Mouse (Mus musculus) neural tube, embryonic 13.5 days (tissue): ENCODE results near the gene Prtg. TPM values are rescaled to one million over a fixed set of nuclear protein-coding genes. Genes with fewer than 3 reads are reported as not detected.
A peak's percentile ranks its signal among the peaks of the same experiment; 100 is the strongest.

ENCODE experiments used
- ATAC-seq: fragments of 200-750 bp; cut with Nextera tagmentation; 2 replicates; pipeline ENCODE4 v1.8.0; 2017; ENCODE audit warnings: low read depth, mild to moderate bottlenecking, moderate TSS enrichment, moderate library complexity
- H3K27ac ChIP-seq: fragments of 300-500 bp; sonication (generic); replicated peaks from 2 replicates; pipeline ENCODE4 v1.5.1; 2015; ENCODE audit warnings: moderate library complexity, mild to moderate bottlenecking, inconsistent platforms
- H3K27me3 ChIP-seq: fragments of 300-500 bp; sonication (generic); 2 replicates; pipeline ENCODE4 v1.6.1; 2015; ENCODE audit warnings: mild to moderate bottlenecking, inconsistent platforms
- H3K36me3 ChIP-seq: fragments of 300-500 bp; sonication (generic); 2 replicates; pipeline ENCODE4 v1.6.1; 2015; ENCODE audit warnings: mild to moderate bottlenecking, inconsistent platforms
- H3K4me1 ChIP-seq: fragments of 300-500 bp; sonication (generic); replicated peaks from 2 replicates; pipeline ENCODE4 v1.6.1; 2015; ENCODE audit warnings: inconsistent platforms
- H3K4me2 ChIP-seq: fragments of 300-500 bp; sonication (generic); 2 replicates; pipeline ENCODE4 v1.6.1; 2015; ENCODE audit warnings: inconsistent platforms, mild to moderate bottlenecking, moderate library complexity
- H3K4me3 ChIP-seq: fragments of 300-500 bp; sonication (generic); 2 replicates; pipeline ENCODE4 v1.5.1; 2015; ENCODE audit warnings: mild to moderate bottlenecking, inconsistent platforms
- H3K9ac ChIP-seq: fragments of 300-500 bp; sonication (generic); 2 replicates; pipeline ENCODE4 v1.6.1; 2015; ENCODE audit warnings: moderate library complexity, mild to moderate bottlenecking, inconsistent platforms
- H3K9me3 ChIP-seq: fragments of 300-500 bp; sonication (generic); 2 replicates; pipeline ENCODE4 v1.6.1; 2016; ENCODE audit warnings: inconsistent platforms
- WGBS: fragments of 180-500 bp; shearing (Covaris S2); methylation state at CpG from one replicate; pipeline ENCODE4 v1.1.7; 2015; 5-methylcytosine and 5-hydroxymethylcytosine counted together
- polyA plus RNA-seq: library from polyadenylated mRNA; unstranded; fragments of >200 nt; fragmentation: Nextera tagmentation; extraction: Ambion mirVana; gene quantifications from 2 replicates; pipeline ENCODE4 v1.2.1, GENCODE M21; 2015

The Prtg gene
- polyA plus RNA-seq, 1 experiment from 2014 or later: 0.52 TPM

DNA sequence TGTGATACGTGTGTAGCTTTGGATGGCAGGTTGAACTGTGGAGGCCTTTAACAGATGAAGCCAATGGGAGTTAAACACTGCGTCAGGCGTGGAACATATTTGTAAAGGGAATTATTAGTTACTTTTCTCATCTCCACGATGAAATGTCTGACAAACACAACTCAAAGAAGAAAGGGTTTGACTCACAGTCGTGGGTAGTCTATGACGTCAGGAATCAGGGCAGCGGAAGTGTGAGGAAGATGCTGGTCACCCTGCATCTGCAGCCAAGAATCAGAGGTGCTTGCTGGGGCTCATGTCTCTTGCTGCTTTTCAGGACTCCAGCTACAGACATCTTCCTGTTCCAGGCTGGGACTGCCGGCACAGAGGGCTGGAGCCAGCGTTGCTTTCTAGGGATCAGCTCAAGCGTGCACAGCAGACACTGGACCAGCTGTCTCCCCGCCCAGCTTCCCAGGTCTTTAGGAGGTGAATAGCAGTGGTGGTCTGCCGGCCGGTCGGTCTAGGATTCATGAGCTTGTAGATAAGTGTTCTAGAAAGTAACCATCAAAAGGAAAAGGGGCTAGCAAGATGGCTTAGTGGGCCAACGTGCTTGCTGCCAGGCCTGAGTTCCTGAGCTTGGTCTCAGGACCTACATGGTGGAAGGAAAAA lies 32.8 kb downstream of the Prtg start:
- WGBS: 81% methylated on average over 15 of the region's 15 CpGs
- Histone ChIP-seq H3K4me3 (no peak overlapping the region), H3K27me3 (no peaks in the 10 kb centered on the region), H3K27ac (no peak overlapping the region), H3K4me2 (no peak overlapping the region), H3K4me1 (peaks cover 13% of the 10 kb centered on the region), H3K9me3 (no peaks in the 10 kb centered on the region), H3K36me3 (no peaks in the 10 kb centered on the region), H3K9ac (no peak overlapping the region)
- no peak for ATAC-seq

DNA sequence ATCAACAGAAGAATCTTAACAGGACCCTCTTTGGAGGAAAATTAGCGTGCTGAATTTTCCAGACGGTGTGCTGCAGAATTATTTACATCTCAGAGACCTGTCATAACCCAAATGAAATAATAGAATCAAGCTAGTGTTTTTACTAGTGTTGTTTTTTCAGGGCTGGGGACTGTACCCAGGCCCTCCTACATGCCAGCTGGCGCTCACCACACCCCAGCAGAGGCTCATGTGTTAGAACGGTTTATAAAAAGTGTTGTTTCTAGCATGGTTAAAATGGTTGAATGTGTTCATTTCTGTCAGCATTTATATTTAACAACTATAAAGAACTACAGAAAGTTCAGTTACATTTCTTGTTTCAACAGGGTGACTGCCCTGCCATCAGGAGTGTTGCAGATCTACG lies 37.8 kb downstream of the Prtg start:
- Histone ChIP-seq H3K27me3 (no peaks in the 10 kb centered on the region), H3K4me1 (no peaks in the 10 kb centered on the region), H3K36me3 (peaks cover 7% of the 10 kb centered on the region; the same call in 1 of the 2 replicates), H3K9me3 (0 out of 2 replicates have a peak, but pooled peaks cover 3% of the 10 kb centered on the region), H3K27ac (no peak overlapping the region), H3K9ac (no peak overlapping the region), H3K4me3 (no peak overlapping the region), H3K4me2 (no peak overlapping the region)
- ATAC-seq: no peak
- 92% methylated on average over 5 of the region's 5 CpGs for WGBS

DNA sequence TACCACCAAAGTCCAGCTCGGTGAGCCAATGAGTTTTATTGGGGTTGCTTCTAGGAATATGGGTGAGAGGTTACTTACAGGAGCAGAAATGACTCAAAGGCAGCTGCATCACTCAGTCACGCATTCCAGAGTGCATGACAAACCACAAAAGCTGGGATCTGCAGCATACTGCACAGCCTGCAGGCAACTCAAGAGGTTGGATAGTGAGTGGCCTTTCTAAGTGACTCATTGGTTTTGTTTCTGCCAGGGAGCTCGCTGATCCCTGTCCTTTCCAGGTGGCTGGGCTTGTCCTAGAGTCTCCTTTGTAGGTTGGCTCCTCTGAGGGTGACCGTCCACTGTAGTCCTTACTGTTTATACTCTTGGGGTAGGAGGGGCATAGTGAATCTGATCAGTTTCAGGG lies 39.5 kb downstream of the Prtg start:
- Histone ChIP-seq H3K9ac (no peak overlapping the region), H3K27ac (no peak overlapping the region), H3K4me3 (no peak overlapping the region), H3K4me2 (no peak overlapping the region), H3K27me3 (no peaks in the 10 kb centered on the region), H3K4me1 (no peaks in the 10 kb centered on the region), H3K9me3 (0 out of 2 replicates have a peak, but pooled peaks cover 3% of the 10 kb centered on the region), H3K36me3 (peaks cover 7% of the 10 kb centered on the region; the same call in 1 of the 2 replicates)
- WGBS: 82% methylated on average over 4 of the region's 4 CpGs
- ATAC-seq: no peak

DNA sequence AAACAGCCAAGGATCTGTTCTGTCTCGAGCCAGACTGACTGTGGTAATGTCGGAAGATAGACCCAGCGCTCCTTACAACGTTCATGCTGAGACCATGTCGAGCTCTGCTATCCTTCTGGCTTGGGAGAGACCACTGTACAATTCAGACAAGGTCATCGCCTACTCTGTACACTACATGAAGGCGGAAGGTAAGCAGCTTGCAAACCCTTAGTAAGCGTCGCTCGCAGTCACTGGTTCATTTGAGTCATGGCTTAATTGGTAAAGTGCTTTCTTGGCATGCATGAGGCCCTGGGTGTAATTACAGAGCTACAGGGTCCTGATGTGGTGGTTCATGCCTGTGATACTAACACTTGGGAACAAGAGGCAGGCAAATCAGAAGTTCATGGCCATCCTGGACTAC lies 44.9 kb downstream of the Prtg start:
- Histone ChIP-seq H3K27ac (no peak overlapping the region), H3K36me3 (peaks cover 7% of the 10 kb centered on the region; the same call in 1 of the 2 replicates), H3K9ac (no peak overlapping the region), H3K9me3 (0 out of 2 replicates have a peak, but pooled peaks cover 3% of the 10 kb centered on the region), H3K27me3 (0 out of 2 replicates have a peak, but pooled peaks cover 6% of the 10 kb centered on the region), H3K4me1 (peaks cover 13% of the 10 kb centered on the region), H3K4me3 (no peak overlapping the region), H3K4me2 (no peak overlapping the region)
- ATAC-seq: no peak
- WGBS: 94% methylated on average over 10 of the region's 10 CpGs

DNA sequence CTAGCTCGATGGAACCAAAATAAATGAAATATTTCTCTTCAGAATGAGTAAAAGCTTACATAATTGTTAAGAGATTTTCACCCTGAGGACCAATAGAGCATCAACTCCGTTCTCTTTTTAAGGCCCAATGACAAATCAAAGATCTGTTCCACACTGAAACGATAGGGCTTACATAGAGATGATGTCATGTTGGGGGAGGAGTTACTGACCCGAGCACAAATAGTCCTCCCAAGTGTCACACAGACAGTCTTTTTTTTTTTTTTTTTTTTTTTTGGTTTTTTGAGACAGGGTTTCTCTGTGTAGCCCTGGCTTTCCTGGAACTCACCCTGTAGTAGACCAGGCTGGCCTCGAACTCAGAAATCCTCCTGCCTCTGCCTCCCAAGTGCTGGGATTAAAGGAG lies 45.3 kb downstream of the Prtg start:
- no peak for ATAC-seq
- Histone ChIP-seq H3K9me3 (0 out of 2 replicates have a peak, but pooled peaks cover 3% of the 10 kb centered on the region), H3K27ac (no peak overlapping the region), H3K9ac (no peak overlapping the region), H3K4me3 (no peak overlapping the region), H3K27me3 (0 out of 2 replicates have a peak, but pooled peaks cover 6% of the 10 kb centered on the region), H3K4me2 (no peak overlapping the region), H3K36me3 (peaks cover 7% of the 10 kb centered on the region; the same call in 1 of the 2 replicates), H3K4me1 (peaks cover 13% of the 10 kb centered on the region)
- WGBS: 89% methylated on average over 5 of the region's 5 CpGs

DNA sequence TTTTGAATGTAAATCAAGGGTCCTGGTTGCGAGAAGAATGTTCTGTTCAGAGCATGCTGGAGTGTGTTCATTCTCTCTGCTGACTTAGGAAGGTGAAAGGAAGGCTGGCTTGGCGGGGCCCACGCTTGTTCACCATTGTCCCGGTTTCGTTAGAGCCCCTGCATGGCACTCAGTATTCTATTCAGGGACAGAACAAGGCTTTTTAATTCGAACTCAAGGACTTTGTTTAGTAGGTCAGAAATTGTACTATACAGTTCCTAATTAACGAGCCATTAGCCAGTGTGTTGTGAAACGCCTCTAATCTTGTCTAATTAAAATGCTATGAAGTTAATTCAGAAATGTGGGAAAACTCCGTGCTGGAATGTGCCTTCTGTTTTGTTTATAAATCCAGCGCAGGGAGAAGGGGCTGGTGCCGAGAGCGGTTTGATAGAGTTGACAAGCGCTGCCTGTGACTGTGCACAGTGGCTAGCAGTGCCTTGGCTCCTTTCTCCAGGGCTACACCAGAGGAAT lies 47.1 kb downstream of the Prtg start:
- no peak overlapping the region for H3K9ac ChIP-seq
- WGBS: 33% methylated on average over 13 of the region's 13 CpGs
- H3K36me3 ChIP-seq: peaks cover 7% of the 10 kb centered on the region; the same call in 1 of the 2 replicates
- peaks cover 13% of the 10 kb centered on the region for H3K4me1 ChIP-seq
- 0 out of 2 replicates have a peak, but pooled peaks cover 6% of the 10 kb centered on the region for H3K27me3 ChIP-seq
- 0 out of 2 replicates have a peak, but pooled peaks cover 3% of the 10 kb centered on the region for H3K9me3 ChIP-seq
- H3K4me3 ChIP-seq: no peak overlapping the region
- H3K4me2 ChIP-seq: peak overlapping the region; percentile 19
- peak; percentile 65; the same call in 1 of the 2 replicates for ATAC-seq
- H3K27ac ChIP-seq: no peak overlapping the region

DNA sequence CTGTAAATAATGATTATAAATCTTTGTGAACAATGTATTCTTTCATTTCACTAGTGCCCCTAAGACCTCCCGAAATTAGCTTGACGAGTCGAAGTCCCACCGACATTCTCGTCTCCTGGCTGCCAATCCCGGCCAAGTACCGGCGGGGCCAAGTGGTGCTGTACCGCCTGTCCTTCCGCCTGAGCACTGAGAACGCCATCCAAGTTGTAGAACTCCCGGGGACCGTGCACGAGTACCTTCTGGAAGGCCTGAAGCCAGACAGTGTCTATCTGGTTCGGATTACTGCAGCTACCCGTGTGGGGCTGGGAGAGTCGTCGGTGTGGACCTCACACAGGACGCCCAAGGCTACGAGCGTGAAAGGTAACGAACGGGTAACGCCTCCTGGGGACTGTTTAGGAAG lies 50.0 kb downstream of the Prtg start:
- 0 out of 2 replicates have a peak, but pooled peaks cover 2% of the 10 kb centered on the region for H3K27me3 ChIP-seq
- 92% methylated on average over 24 of the region's 24 CpGs for WGBS
- peaks cover 13% of the 10 kb centered on the region for H3K4me1 ChIP-seq
- no peak overlapping the region for H3K4me2 ChIP-seq
- no peak overlapping the region for H3K4me3 ChIP-seq
- no peak for ATAC-seq
- no peaks in the 10 kb centered on the region for H3K36me3 ChIP-seq
- H3K9me3 ChIP-seq: no peaks in the 10 kb centered on the region
- no peak overlapping the region for H3K27ac ChIP-seq
- H3K9ac ChIP-seq: no peak overlapping the region

DNA sequence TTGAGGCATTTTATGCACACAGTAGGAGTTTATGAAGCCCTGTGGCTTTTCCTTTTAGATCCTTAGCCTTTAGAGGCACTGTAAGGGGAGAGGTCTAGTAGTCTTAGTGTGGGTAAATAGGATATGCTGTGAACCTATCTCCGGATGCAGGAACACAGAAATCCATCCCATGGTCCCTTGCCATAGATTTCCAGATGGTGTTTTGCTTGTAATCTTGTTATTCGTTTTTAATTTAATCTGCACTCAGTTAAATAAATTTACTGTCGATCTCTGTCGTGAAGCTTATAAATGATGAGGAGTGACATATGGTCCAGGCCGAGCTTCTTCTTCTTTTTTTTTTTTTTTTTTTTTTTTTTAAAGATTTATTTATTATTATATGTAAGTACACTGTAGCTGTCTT lies 54.1 kb downstream of the Prtg start:
- Histone ChIP-seq H3K9ac (no peak overlapping the region), H3K4me1 (no peaks in the 10 kb centered on the region), H3K27me3 (no peaks in the 10 kb centered on the region), H3K4me2 (no peak overlapping the region), H3K9me3 (no peaks in the 10 kb centered on the region), H3K27ac (no peak overlapping the region), H3K36me3 (no peaks in the 10 kb centered on the region), H3K4me3 (no peak overlapping the region)
- WGBS: 78% methylated on average over 5 of the region's 5 CpGs
- no peak for ATAC-seq

DNA sequence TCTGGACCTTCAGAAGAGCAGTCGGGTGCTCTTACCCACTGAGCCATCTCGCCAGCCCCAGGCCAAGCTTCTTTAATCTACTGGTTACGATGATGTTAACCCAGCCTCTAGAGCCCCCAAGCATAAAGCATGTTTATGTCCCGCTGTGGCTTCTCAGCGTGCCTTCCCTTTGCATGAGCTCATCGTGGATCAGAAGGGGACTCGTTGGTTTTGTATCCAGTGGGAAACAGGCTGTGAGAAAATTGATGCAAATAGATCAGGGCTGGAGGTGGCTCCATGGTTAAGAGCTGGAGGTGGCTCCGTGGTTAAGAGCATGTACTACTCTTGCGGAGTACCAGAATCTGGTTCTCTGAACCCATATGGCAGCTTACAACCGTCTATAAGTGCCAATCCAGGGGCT lies 54.6 kb downstream of the Prtg start:
- Histone ChIP-seq H3K27ac (no peak overlapping the region), H3K4me2 (no peak overlapping the region), H3K36me3 (no peaks in the 10 kb centered on the region), H3K4me1 (no peaks in the 10 kb centered on the region), H3K4me3 (no peak overlapping the region), H3K9me3 (no peaks in the 10 kb centered on the region), H3K27me3 (no peaks in the 10 kb centered on the region), H3K9ac (no peak overlapping the region)
- 79% methylated on average over 10 of the region's 10 CpGs for WGBS
- no peak for ATAC-seq

DNA sequence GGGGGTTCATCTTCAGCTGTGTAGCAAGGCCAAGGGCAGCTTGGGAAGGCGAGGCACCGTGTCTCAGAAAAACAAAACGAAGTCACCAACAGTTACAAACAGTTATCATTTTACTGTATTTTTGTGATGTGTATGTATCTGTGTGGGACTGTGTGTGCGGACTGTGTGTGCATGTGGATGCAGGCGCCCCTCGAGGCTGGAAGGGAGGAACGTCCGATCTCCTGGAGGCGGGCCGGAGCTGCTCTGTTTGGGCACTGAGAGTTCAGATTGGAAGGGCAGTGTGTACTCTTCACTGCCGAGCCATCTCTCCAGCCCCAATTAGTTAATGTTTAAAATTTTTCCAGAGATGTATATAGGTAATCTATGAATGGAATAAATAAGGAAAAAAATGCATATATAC lies 55.5 kb downstream of the Prtg start:
- no peaks in the 10 kb centered on the region for H3K27me3 ChIP-seq
- no peak overlapping the region for H3K27ac ChIP-seq
- no peak overlapping the region for H3K9ac ChIP-seq
- no peak overlapping the region for H3K4me3 ChIP-seq
- WGBS: 86% methylated on average over 11 of the region's 11 CpGs
- ATAC-seq: no peak
- H3K36me3 ChIP-seq: no peaks in the 10 kb centered on the region
- no peaks in the 10 kb centered on the region for H3K9me3 ChIP-seq
- H3K4me1 ChIP-seq: no peaks in the 10 kb centered on the region
- H3K4me2 ChIP-seq: no peak overlapping the region

DNA sequence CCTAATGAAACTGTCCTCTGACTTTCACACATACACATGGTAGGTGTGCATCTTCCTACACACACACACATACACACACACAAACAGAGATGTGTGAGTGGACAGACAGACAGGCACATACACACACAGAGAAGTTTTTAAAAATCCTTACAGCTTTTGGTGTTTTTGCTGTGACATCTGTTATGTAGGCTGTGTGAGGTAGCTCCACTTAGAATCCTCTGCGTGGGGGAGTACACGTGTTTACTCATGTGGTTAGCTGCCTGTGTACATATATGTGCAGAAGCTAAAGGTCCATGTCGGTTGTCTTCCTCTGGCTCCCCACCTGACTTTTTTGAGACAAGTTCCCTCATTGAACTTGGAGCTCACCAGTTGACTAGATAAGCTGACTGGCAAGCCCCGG lies 56.3 kb downstream of the Prtg start:
- ATAC-seq: no peak
- Histone ChIP-seq H3K4me3 (no peak overlapping the region), H3K27me3 (no peaks in the 10 kb centered on the region), H3K27ac (no peak overlapping the region), H3K4me1 (0 out of 2 replicates have a peak, but pooled peaks cover 3% of the 10 kb centered on the region), H3K9ac (no peak overlapping the region), H3K36me3 (no peaks in the 10 kb centered on the region), H3K9me3 (no peaks in the 10 kb centered on the region), H3K4me2 (no peak overlapping the region)
- WGBS: 89% methylated on average over 4 of the region's 4 CpGs

DNA sequence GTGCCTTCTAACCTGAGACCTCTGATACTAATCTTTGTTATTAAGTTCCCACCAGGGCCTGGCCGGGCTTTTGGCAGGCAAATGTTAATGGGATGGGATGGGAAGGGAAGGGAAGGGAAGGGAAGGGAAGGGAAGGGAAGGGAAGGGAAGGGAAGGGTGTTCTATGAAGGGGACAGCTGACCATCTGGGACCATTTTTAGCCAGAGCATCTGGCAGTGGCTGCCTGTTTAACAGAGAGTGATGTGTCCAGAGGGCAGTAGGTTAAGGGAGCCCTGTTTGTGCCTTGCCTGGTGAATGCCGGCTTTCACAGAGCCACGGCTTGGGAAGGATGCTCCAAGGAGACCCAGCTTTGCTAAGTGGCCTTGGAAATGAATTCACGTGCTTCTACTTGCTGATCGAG lies 57.1 kb downstream of the Prtg start:
- Histone ChIP-seq H3K9me3 (no peaks in the 10 kb centered on the region), H3K27ac (no peak overlapping the region), H3K4me3 (no peak overlapping the region), H3K27me3 (no peaks in the 10 kb centered on the region), H3K4me2 (no peak overlapping the region), H3K9ac (no peak overlapping the region), H3K4me1 (0 out of 2 replicates have a peak, but pooled peaks cover 3% of the 10 kb centered on the region), H3K36me3 (no peaks in the 10 kb centered on the region)
- WGBS: 37% methylated on average over 4 of the region's 5 CpGs
- no peak for ATAC-seq
